Mouse (Mus musculus) MEL (cell line): Measurements from ENCODE around the gene Cym. TPM values are rescaled to one million over a fixed set of nuclear protein-coding genes. Genes with fewer than 3 reads are reported as not detected.

Experiments
- DNase-seq: peaks from one replicate; pipeline ENCODE4 v3.0.0; 2011; ENCODE audit warnings: low read depth, low spot score
- H3K27ac ChIP-seq: 2 replicates; pipeline ENCODE4 v1.5.1; 2012; ENCODE audit warnings: low read depth, mild to moderate bottlenecking, control low read depth, low read length, moderate library complexity; ENCODE audit not compliant: control insufficient read depth
- H3K27me3 ChIP-seq, 2 experiments: fragments of 150-350 bp in 1 of 2; sonication (generic) in 1 of 2; 2 replicates each; pipeline ENCODE4 v1.6.1; 2012; ENCODE audit warnings: low read length in 2 of 2, mild to moderate bottlenecking in 2 of 2, improper control_type of control experiment in 1 of 2, moderate library complexity in 1 of 2; ENCODE audit not compliant: insufficient read depth in 2 of 2, control insufficient read depth in 1 of 2
- H3K36me3 ChIP-seq, 2 experiments: 2 replicates each; pipeline ENCODE4 v1.6.1; 2012 to 2014; ENCODE audit warnings: low read length in 2 of 2, improper control_type of control experiment in 1 of 2, inconsistent platforms in 1 of 2, mild to moderate bottlenecking in 1 of 2; ENCODE audit not compliant: insufficient read depth in 2 of 2, control insufficient read depth in 1 of 2
- H3K4me1 ChIP-seq, 2 experiments: fragments of 150-350 bp in 1 of 2; sonication (generic) in 1 of 2; 2 replicates each; pipeline ENCODE4 v1.6.1; 2012; ENCODE audit warnings: low read length in 2 of 2, improper control_type of control experiment in 1 of 2, mild to moderate bottlenecking in 1 of 2; ENCODE audit not compliant: insufficient read depth in 2 of 2, control insufficient read depth in 1 of 2
- H3K4me3 ChIP-seq, 2 experiments: fragments of 150-350 bp in 1 of 2; sonication (generic) in 1 of 2; 2 replicates each; pipeline ENCODE4 v1.5.1; 2012; ENCODE audit warnings: low read depth in 2 of 2, low read length in 2 of 2, mild to moderate bottlenecking in 2 of 2, moderate library complexity in 2 of 2, control low read depth in 1 of 2, improper control_type of control experiment in 1 of 2; ENCODE audit not compliant: control insufficient read depth in 1 of 2, insufficient read depth in 1 of 2
- H3K79me2 ChIP-seq: 2 replicates; pipeline ENCODE4 v1.6.1; 2012; ENCODE audit warnings: mild to moderate bottlenecking, low read length, moderate library complexity; ENCODE audit not compliant: control insufficient read depth, poor library complexity, insufficient read depth
- H3K9ac ChIP-seq: 2 replicates; pipeline ENCODE4 v1.6.1; 2012; ENCODE audit warnings: low read depth, mild to moderate bottlenecking, control low read depth, low read length, moderate library complexity; ENCODE audit not compliant: control insufficient read depth, poor library complexity, severe bottlenecking
- H3K9me3 ChIP-seq: fragments of 150-350 bp; sonication (generic); replicated peaks from 2 replicates; pipeline ENCODE4 v1.6.1; 2012; ENCODE audit warnings: mild to moderate bottlenecking, low read length, improper control_type of control experiment, moderate library complexity; ENCODE audit not compliant: insufficient read depth
- BHLHE40 ChIP-seq: IDR thresholded peaks from 2 replicates; pipeline ENCODE4 v1.6.1; 2012; ENCODE audit warnings: low read depth, mild to moderate bottlenecking, inconsistent platforms, low read length, improper control_type of control experiment, borderline replicate concordance
- CHD2 ChIP-seq: IDR thresholded peaks from 2 replicates; pipeline ENCODE4 v1.6.1; 2011; ENCODE audit warnings: low read length, improper control_type of control experiment
- CTCF ChIP-seq, 3 experiments: IDR thresholded peaks in 2 of 3; conservative IDR thresholded peaks in 1 of 3; 2 replicates each; pipeline ENCODE4 v1.5.1; 2011 to 2012; ENCODE audit warnings: low read length in 3 of 3, low read depth in 2 of 3, mild to moderate bottlenecking in 2 of 3, improper control_type of control experiment in 1 of 3, inconsistent platforms in 1 of 3, mixed read lengths in 1 of 3, moderate library complexity in 1 of 3; ENCODE audit not compliant: control insufficient read depth in 1 of 3, insufficient read depth in 1 of 3, poor library complexity in 1 of 3, severe bottlenecking in 1 of 3
- ELF1 ChIP-seq: IDR thresholded peaks from 2 replicates; pipeline ENCODE4 v1.6.1; 2014; ENCODE audit warnings: low read depth, mild to moderate bottlenecking, inconsistent platforms, low read length, improper control_type of control experiment, moderate library complexity
- EP300 ChIP-seq, 2 experiments: IDR thresholded peaks; 2 replicates each; pipeline ENCODE4 v1.6.1; 2011; ENCODE audit warnings: improper control_type of control experiment in 2 of 2, low read length in 2 of 2, low read depth in 1 of 2, mild to moderate bottlenecking in 1 of 2
- GATA1 ChIP-seq: IDR thresholded peaks from 2 replicates; pipeline ENCODE4 v1.6.1; 2011; ENCODE audit warnings: low read depth, low read length, improper control_type of control experiment
- HCFC1 ChIP-seq: IDR thresholded peaks from 2 replicates; pipeline ENCODE4 v1.6.1; 2012; ENCODE audit warnings: low read depth, mild to moderate bottlenecking, inconsistent platforms, low read length, improper control_type of control experiment, moderate library complexity
- JUND ChIP-seq: IDR thresholded peaks from 2 replicates; pipeline ENCODE4 v1.6.1; 2011; ENCODE audit warnings: low read depth, mild to moderate bottlenecking, improper control_type of control experiment, low read length
- MEF2A ChIP-seq: IDR thresholded peaks from 2 replicates; pipeline ENCODE4 v1.6.1; 2014; ENCODE audit warnings: low read depth, mild to moderate bottlenecking, inconsistent platforms, low read length, improper control_type of control experiment; ENCODE audit not compliant: poor library complexity, insufficient replicate concordance, severe bottlenecking; ENCODE audit errors: extremely low read depth
- MXI1 ChIP-seq: IDR thresholded peaks from 2 replicates; pipeline ENCODE4 v1.6.1; 2011; ENCODE audit warnings: mild to moderate bottlenecking, low read depth, low read length, improper control_type of control experiment
- MYB ChIP-seq: IDR thresholded peaks from 2 replicates; pipeline ENCODE4 v1.6.1; 2011; ENCODE audit warnings: mild to moderate bottlenecking, low read depth, low read length, improper control_type of control experiment
- NELFE ChIP-seq: IDR thresholded peaks from 2 replicates; pipeline ENCODE4 v1.6.1; 2011; ENCODE audit warnings: low read depth, low read length, improper control_type of control experiment
- NRF1 ChIP-seq: IDR thresholded peaks from 2 replicates; pipeline ENCODE4 v1.6.1; 2014; ENCODE audit warnings: low read depth, mild to moderate bottlenecking, inconsistent platforms, low read length, improper control_type of control experiment, moderate library complexity; ENCODE audit not compliant: poor library complexity, insufficient read depth, severe bottlenecking
- POLR2A ChIP-seq, 2 experiments: IDR thresholded peaks; 2 replicates each; pipeline ENCODE4 v1.6.1; 2011 to 2012; ENCODE audit warnings: low read length in 2 of 2, mild to moderate bottlenecking in 2 of 2, control low read depth in 1 of 2, improper control_type of control experiment in 1 of 2, low read depth in 1 of 2, moderate library complexity in 1 of 2; ENCODE audit not compliant: control insufficient read depth in 1 of 2, insufficient read depth in 1 of 2, poor library complexity in 1 of 2
- POLR2AphosphoS5 ChIP-seq: IDR thresholded peaks from 2 replicates; pipeline ENCODE4 v1.6.1; 2012; ENCODE audit warnings: low read depth, borderline replicate concordance, mild to moderate bottlenecking, inconsistent platforms, low read length, moderate library complexity, mixed read lengths
- RAD21 ChIP-seq: IDR thresholded peaks from 2 replicates; pipeline ENCODE4 v1.6.1; 2011; ENCODE audit warnings: mild to moderate bottlenecking, low read depth, low read length, improper control_type of control experiment
- SIN3A ChIP-seq: IDR thresholded peaks from 2 replicates; pipeline ENCODE4 v1.6.1; 2012; ENCODE audit warnings: low read length, improper control_type of control experiment, inconsistent platforms
- SMC3 ChIP-seq: IDR thresholded peaks from 2 replicates; pipeline ENCODE4 v1.6.1; 2011; ENCODE audit warnings: low read depth, low read length, improper control_type of control experiment
- TCF12 ChIP-seq: IDR thresholded peaks from 2 replicates; pipeline ENCODE4 v1.6.1; 2014; ENCODE audit warnings: low read depth, mild to moderate bottlenecking, inconsistent platforms, low read length, improper control_type of control experiment, moderate library complexity
- ZMIZ1 ChIP-seq: IDR thresholded peaks from 2 replicates; pipeline ENCODE4 v1.6.1; 2012; ENCODE audit warnings: low read depth, mild to moderate bottlenecking, inconsistent platforms, low read length, improper control_type of control experiment, moderate library complexity
- polyA plus RNA-seq, 2 experiments: library from polyadenylated mRNA; stranded (reverse) in 1 of 2; unstranded in 1 of 2; fragments of >175 nt in 1 of 2; fragments of >200 nt in 1 of 2; gene quantifications; 2 replicates each; pipeline versions ENCODE4 v1.2.1 to v1.2.4; 2012; ENCODE audit warnings: low replicate concordance in 2 of 2, low read depth in 1 of 2; ENCODE audit not compliant: insufficient read length in 2 of 2, insufficient read depth in 1 of 2, missing spikeins in 1 of 2
- total RNA-seq: library from RNA; depleted of rRNA; stranded (reverse); fragments of 300-350 nt; gene quantifications from 2 replicates; pipeline ENCODE4 v1.2.3, GENCODE M21; 2012

The Cym gene
- total and polyA plus RNA-seq, 3 experiments: 0.08 TPM; not detected in 2

DNA sequence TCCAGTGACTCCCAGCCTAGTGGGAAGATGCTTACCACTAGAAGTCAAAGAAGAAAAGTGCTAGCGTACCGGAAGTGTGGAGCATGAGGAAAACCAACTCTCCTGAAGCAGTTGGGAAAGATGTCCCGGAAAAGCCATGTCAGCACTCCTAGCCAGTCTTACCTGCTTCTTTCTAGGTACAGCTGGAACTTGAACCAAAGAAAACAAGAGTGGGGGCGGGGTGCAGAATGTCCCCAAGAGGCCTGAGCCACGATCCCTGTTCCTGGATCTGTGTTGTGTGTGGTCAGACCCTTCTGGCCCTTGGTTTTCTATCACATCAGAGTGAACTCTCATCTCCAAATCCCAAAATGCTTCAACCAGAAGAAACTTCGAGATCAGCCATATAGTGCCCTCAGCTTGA lies 25.3 kb upstream of the Cym start:
- Histone ChIP-seq H3K4me1 (no peaks in the 10 kb centered on the region), H3K9ac (no peak overlapping the region), H3K79me2 (no peaks in the 10 kb centered on the region), H3K4me3 (no peak overlapping the region), H3K27me3 (peaks cover 28 to 31% of the 10 kb centered on the region in 2 experiments), H3K27ac (no peak overlapping the region), H3K9me3 (no peaks in the 10 kb centered on the region), H3K36me3 (no peaks in the 10 kb centered on the region)
- DNase-seq: no peak
- TF ChIP-seq GATA1 (no peak), EP300 (IDR thresholded peaks at IDR 0.05; ENCODE audit: low read depth in 1 of 2, low read length in 2 of 2) (no peak), ELF1 (no peak), HCFC1 (no peak), TCF12 (no peak), CTCF (IDR thresholded peaks at IDR 0.05 in 2 of 3, conservative IDR thresholded peaks at IDR 0.05 in 1 of 3; ENCODE audit: control insufficient read depth in 1 of 3, insufficient read depth in 1 of 3, low read depth in 2 of 3, low read length in 3 of 3, poor library complexity in 1 of 3, severe bottlenecking in 1 of 3) (no peak), POLR2A (IDR thresholded peaks at IDR 0.05; ENCODE audit: control insufficient read depth in 1 of 2, insufficient read depth in 1 of 2, low read depth in 1 of 2, low read length in 2 of 2, poor library complexity in 1 of 2) (no peak), JUND (no peak), SMC3 (no peak), MEF2A (no peak), MXI1 (no peak), CHD2 (no peak), ZMIZ1 (no peak), RAD21 (no peak), NRF1 (no peak), NELFE (no peak), BHLHE40 (no peak), MYB (no peak), SIN3A (no peak), POLR2AphosphoS5 (no peak)

DNA sequence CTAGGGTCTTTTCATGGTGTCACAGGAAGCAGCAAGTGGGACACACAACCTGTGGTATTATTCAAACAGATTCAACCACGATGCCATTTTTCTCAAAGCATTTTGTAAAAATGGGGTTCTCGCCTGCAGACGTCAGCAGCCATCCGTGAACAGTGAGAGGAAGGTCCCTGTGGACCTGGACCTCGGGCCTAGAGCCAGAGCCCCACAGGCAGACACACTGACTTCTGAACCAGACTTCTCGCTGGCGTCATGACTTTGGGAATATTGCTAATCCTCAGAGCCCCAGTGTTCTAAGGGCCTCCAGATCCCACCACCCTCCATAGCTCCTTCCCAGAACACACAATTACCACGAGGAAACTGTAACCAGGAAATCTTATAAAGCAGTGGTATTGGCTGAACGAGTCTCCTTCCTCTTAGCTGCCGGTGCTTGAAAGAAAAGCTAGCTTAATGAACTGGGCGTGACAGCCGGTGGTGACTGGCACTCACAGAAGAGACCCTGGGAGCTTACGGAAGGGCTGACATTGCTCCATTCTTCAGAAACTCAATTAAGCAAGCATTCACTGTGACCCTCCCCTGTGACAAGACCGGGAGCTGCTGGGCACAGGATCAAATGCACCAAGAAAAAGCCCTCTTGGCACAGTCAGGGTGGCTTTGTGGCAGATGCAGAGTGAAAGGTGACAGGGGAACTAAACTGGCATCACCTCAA lies 20.0 kb upstream of the Cym start:
- Histone ChIP-seq H3K27me3 (peaks cover 16 to 25% of the 10 kb centered on the region in 2 experiments), H3K4me1 (no peaks in the 10 kb centered on the region), H3K36me3 (no peaks in the 10 kb centered on the region), H3K4me3 (no peak overlapping the region), H3K9me3 (no peaks in the 10 kb centered on the region), H3K9ac (no peak overlapping the region), H3K79me2 (no peaks in the 10 kb centered on the region), H3K27ac (no peak overlapping the region)
- no peak for DNase-seq
- no peak for TF ChIP-seq CHD2
